Mouse (Mus musculus) urinary bladder, postnatal 10 days (tissue): ENCODE results near the gene Slc16a4.
A peak's percentile ranks its signal among the peaks of the same experiment; 100 is the strongest.
"Not testable (repeated sequence)": the region's sequence is repeated elsewhere in the genome, so short reads cannot be mapped to it uniquely, and the experiment has no call there.

ENCODE experiments used
- DNase-seq: peaks from one replicate; pipeline ENCODE4 v3.0.0; 2022; ENCODE audit warnings: low spot score

Gene Slc16a4

GRCm38 (mm10) chr3:107296917-107297316 is 5.9 kb downstream of the Slc16a4 start:
- DNase-seq: not testable (repeated sequence)

- DNase-seq: no peak
These were observed 26.3 kb downstream of the Slc16a4 start for GRCm38 (mm10) chr3:107317338-107317737.

GRCm38 (mm10) chr3:107321141-107321540 is 30.1 kb downstream of the Slc16a4 start:
- DNase-seq: no peak

- no peak for DNase-seq
These were observed 30.7 kb downstream of the Slc16a4 start for GRCm38 (mm10) chr3:107321776-107322175.

GRCm38 (mm10) chr3:107326442-107326841 is 35.4 kb downstream of the Slc16a4 start:
- no peak for DNase-seq

- DNase-seq: no peak
These were observed 39.7 kb downstream of the Slc16a4 start for GRCm38 (mm10) chr3:107330503-107331424.

GRCm38 (mm10) chr3:107331746-107332126 is 40.7 kb downstream of the Slc16a4 start:
- DNase-seq: no peak

- DNase-seq: peak; percentile 25
These were observed 41.3 kb downstream of the Slc16a4 start for GRCm38 (mm10) chr3:107332127-107332959.

- DNase-seq: peak; percentile 65
These were observed 41.9 kb downstream of the Slc16a4 start for GRCm38 (mm10) chr3:107332960-107333380.

- DNase-seq: peak; percentile 83
These were observed 42.6 kb downstream of the Slc16a4 start, which contains the start of gene Rbm15 for GRCm38 (mm10) chr3:107333381-107334201. Rbm15 (minus strand) TSS chr3:107333673.

- DNase-seq: no peak
These were observed 43.3 kb downstream of the Slc16a4 start for GRCm38 (mm10) chr3:107334202-107334934.

- DNase-seq: no peak
These were observed 52.9 kb downstream of the Slc16a4 start for GRCm38 (mm10) chr3:107343971-107344370.

GRCm38 (mm10) chr3:107345033-107345725 is 54.1 kb downstream of the Slc16a4 start:
- no peak for DNase-seq

GRCm38 (mm10) chr3:107349006-107349405 is 58.0 kb downstream of the Slc16a4 start:
- no peak for DNase-seq

- DNase-seq: no peak
These were observed 60.7 kb downstream of the Slc16a4 start for GRCm38 (mm10) chr3:107351706-107352105.

- DNase-seq: no peak
These were observed 64.7 kb downstream of the Slc16a4 start for GRCm38 (mm10) chr3:107355618-107356260.

GRCm38 (mm10) chr3:107356964-107357441 is 66.0 kb downstream of the Slc16a4 start:
- no peak for DNase-seq

GRCm38 (mm10) chr3:107357700-107358234 is 66.7 kb downstream of the Slc16a4 start:
- DNase-seq: no peak

- DNase-seq: no peak
These were observed 69.3 kb downstream of the Slc16a4 start for GRCm38 (mm10) chr3:107360341-107360740.
